Mouse (Mus musculus): ENCODE data around the gene Bpifb6. TPM values are rescaled to one million over a fixed set of nuclear protein-coding genes. Genes with fewer than 3 reads are reported as not detected.
A peak's percentile ranks its signal among the peaks of the same experiment; 100 is the strongest.

The Bpifb6 gene
- total and polyA plus RNA-seq, 3 experiments, result not detected

DNA sequence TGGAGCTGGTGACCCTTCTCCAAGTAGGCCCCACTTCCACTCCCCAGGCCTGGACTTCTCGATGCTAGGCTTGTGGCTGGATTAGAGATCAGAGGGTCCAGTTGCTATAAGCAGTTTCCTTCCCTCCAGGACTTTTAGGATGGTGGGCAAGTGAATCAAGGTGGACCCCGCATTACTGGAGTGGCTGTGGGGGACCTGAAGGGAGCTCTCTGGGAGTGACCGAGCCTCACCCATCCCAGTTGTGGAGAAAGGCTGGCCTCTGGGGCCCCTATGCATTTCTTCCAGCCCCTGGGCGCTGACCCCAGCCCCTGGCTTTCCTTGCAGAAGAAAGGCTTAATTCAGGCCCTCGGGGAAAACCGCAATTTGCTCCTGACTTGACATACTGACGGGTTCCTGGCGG lies 17.7 kb downstream of the Bpifb6 start, which contains the start of gene Bpifb3:
Gene Bpifb3 (plus strand): TSS at position 301 of the 400 bp plus-strand sequence.
- Histone ChIP-seq H3K9me3 (replicated peaks) (no peaks in the 10 kb centered on the region), H3K4me1 (ENCODE audit: insufficient read depth, low read depth, low read length) (no peaks in the 10 kb centered on the region), H3K27me3 (ENCODE audit: insufficient read depth, low read length) (no peaks in the 10 kb centered on the region; the same call in none of the 2 replicates), H3K4me3 (ENCODE audit: low read depth, low read length) (no peak within 1 kb of the TSS), H3K36me3 (replicated peaks) (no peaks in the 10 kb centered on the region)
- DNase-seq (ENCODE audit: low spot score) (no peak), ATAC-seq (ENCODE audit: extremely low read depth, insufficient number of reproducible peaks, low FRiP score, poor library complexity, severe bottlenecking) (no peak)
- TF ChIP-seq POLR2AphosphoS5 (IDR thresholded peaks at IDR 0.05; ENCODE audit: insufficient replicate concordance, low read depth, low read length), result no peak
- no peak for TF ChIP-seq GATA2 (IDR thresholded peaks at IDR 0.05; ENCODE audit: borderline replicate concordance, low read depth, low read length)
- TF ChIP-seq GATA1 (IDR thresholded peaks at IDR 0.05; ENCODE audit: borderline replicate concordance, low read length), result no peak
- TF ChIP-seq CTCF (IDR thresholded peaks at IDR 0.05; ENCODE audit: low read depth, low read length), result no peak
- no peak for TF ChIP-seq TAL1 (conservative IDR thresholded peaks at IDR 0.05; ENCODE audit: low read depth, low read length)

DNA sequence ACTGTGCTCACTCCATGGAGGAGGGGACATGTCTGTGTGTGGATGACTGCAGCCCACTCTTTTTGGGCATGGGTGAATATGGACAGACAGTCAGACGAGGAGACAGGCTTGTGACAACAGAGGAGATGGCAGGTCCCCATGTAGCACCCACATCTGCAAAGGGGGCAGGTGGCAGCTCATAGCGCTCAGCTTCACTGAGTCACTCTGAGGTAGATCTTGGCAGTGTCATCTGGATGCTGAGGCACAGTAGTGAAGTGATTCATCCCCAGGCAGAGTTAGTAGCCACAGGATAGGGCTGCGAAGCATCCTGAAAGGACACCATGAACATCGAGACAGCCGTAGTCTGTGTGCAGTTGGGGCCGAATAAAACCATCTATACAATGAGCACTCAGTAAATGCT lies 21.1 kb downstream of the Bpifb6 start:
- TF ChIP-seq GATA1 (IDR thresholded peaks at IDR 0.05; ENCODE audit: borderline replicate concordance, low read length) (no peak), TAL1 (conservative IDR thresholded peaks at IDR 0.05; ENCODE audit: low read depth, low read length) (no peak), CTCF (IDR thresholded peaks at IDR 0.05; ENCODE audit: low read depth, low read length) (no peak), GATA2 (IDR thresholded peaks at IDR 0.05; ENCODE audit: borderline replicate concordance, low read depth, low read length) (no peak), POLR2AphosphoS5 (IDR thresholded peaks at IDR 0.05; ENCODE audit: insufficient replicate concordance, low read depth, low read length) (no peak)

DNA sequence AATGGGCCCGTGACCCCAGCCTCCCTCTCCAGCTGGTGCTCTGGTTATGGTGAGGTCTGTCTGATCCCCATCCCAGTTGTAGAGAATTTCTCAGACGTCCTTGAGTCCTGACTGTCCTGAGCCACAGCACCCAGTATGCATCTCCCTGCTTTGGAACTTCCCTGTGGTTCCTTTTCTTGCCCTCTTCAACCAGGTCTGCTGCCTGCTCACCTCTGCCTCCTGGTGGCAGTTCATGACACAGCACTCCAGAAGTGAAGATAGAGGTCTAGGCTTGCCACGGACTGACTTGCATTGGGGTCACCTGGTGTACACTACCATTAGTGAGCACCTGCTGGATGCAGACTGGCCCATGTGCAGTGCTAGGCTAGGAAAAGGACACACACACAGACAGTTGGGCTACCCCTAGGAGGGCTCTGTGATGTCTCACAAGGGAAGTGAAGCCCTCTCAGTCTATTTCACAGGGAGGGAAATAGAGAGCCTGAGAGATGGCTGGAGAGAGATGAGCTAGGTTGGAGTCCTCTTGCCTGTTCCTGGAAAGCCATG lies 29.8 kb downstream of the Bpifb6 start:
- ATAC-seq (ENCODE audit: extremely low read depth, insufficient number of reproducible peaks, low FRiP score, poor library complexity, severe bottlenecking), result no peak
- TF ChIP-seq TAL1 (conservative IDR thresholded peaks at IDR 0.05; ENCODE audit: low read depth, low read length), result no peak
- no peak for TF ChIP-seq POLR2AphosphoS5 (IDR thresholded peaks at IDR 0.05; ENCODE audit: insufficient replicate concordance, low read depth, low read length)
- no peak for TF ChIP-seq GATA2 (IDR thresholded peaks at IDR 0.05; ENCODE audit: borderline replicate concordance, low read depth, low read length)
- peak; percentile 73 for TF ChIP-seq CTCF (IDR thresholded peaks at IDR 0.05; ENCODE audit: low read depth, low read length)
- TF ChIP-seq GATA1 (IDR thresholded peaks at IDR 0.05; ENCODE audit: borderline replicate concordance, low read length), result no peak
- H3K36me3 ChIP-seq (replicated peaks), result no peaks in the 10 kb centered on the region
- no peaks in the 10 kb centered on the region for H3K9me3 ChIP-seq (replicated peaks)
- H3K27me3 ChIP-seq (ENCODE audit: insufficient read depth, low read length), result peaks cover 21% of the 10 kb centered on the region; the same call in 1 of the 2 replicates
- peak; percentile 23 for DNase-seq (ENCODE audit: low spot score)
- no peak overlapping the region for H3K4me3 ChIP-seq (ENCODE audit: low read depth, low read length)
- no peaks in the 10 kb centered on the region for H3K4me1 ChIP-seq (ENCODE audit: insufficient read depth, low read depth, low read length)

More for the DNA sequence above, 21.1 kb downstream of the Bpifb6 start:
- H3K36me3 ChIP-seq (replicated peaks), result no peaks in the 10 kb centered on the region
- no peaks in the 10 kb centered on the region for H3K4me1 ChIP-seq (ENCODE audit: insufficient read depth, low read depth, low read length)
- DNase-seq (ENCODE audit: low spot score), result no peak
- H3K4me3 ChIP-seq (ENCODE audit: low read depth, low read length), result no peak overlapping the region
- no peak for ATAC-seq (ENCODE audit: extremely low read depth, insufficient number of reproducible peaks, low FRiP score, poor library complexity, severe bottlenecking)
- peaks cover 2% of the 10 kb centered on the region for H3K27me3 ChIP-seq (ENCODE audit: insufficient read depth, low read length)
- no peaks in the 10 kb centered on the region for H3K9me3 ChIP-seq (replicated peaks)

DNA sequence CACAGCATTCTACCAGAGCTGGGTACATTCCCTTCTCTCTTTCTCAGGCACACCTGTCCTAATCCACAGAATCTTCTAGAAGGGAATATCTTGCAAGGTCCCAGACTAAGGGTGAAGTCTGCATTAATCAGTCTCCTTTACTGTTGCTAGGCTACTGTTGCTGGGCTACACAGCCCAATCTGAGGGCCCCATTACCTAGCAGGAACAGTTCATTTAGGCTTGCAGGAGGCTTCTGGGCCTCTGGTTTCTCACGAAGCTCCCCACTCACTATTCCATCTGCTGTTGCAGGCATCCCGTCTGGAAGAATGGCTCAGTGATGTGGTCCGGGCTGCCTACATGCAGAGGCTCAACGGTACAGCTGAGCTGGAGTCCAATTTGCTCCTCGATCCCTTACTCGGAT lies 30.9 kb downstream of the Bpifb6 start:
- no peaks in the 10 kb centered on the region for H3K4me1 ChIP-seq (ENCODE audit: insufficient read depth, low read depth, low read length)
- H3K9me3 ChIP-seq (replicated peaks), result no peaks in the 10 kb centered on the region
- no peak overlapping the region for H3K4me3 ChIP-seq (ENCODE audit: low read depth, low read length)
- H3K27me3 ChIP-seq (ENCODE audit: insufficient read depth, low read length), result peaks cover 24% of the 10 kb centered on the region
- ATAC-seq (ENCODE audit: extremely low read depth, insufficient number of reproducible peaks, low FRiP score, poor library complexity, severe bottlenecking), result no peak
- TF ChIP-seq GATA2 (IDR thresholded peaks at IDR 0.05; ENCODE audit: borderline replicate concordance, low read depth, low read length), result no peak
- DNase-seq (ENCODE audit: low spot score), result no peak
- H3K36me3 ChIP-seq (replicated peaks), result no peaks in the 10 kb centered on the region

DNA sequence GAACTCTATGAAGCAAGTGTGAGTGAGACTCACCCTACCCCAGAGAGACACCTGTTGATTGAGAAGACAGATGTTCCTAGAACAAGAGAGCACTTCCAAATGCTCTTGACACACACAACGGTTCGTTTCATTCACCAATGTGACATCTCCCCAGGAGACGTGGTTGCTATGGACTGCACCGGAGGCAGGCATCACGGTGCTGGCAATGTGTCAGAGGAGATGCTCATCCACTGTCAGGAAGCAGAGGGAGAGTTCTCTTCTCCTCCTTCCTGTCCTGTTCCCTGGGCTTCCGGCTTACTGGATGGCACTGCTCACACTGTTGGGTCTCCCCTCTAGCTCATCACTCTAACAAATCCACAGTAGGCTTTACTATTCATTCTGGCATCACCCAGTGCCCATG lies 33.1 kb downstream of the Bpifb6 start:
- H3K27me3 ChIP-seq (ENCODE audit: insufficient read depth, low read length), result peaks cover 27% of the 10 kb centered on the region

DNA sequence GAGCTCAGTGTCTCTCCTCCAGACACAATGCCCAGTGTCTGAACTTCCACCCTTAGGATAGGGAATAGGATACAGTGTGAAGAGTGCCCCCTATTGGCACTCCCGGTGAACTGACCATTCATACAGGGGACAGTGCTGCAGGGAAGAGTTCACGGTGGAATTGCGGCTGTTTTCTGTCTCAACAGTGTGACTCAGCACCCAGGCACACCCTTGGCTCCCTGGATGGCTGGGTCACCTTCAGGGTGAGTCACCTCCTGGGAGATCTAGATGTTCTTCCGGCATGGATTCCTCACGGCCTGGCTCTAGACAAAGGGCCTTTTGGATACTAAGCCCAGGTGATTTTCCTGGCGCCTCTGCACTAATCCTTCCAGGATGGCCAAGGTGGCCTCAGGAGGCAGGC lies 35.2 kb downstream of the Bpifb6 start:
- no peak for TF ChIP-seq GATA1 (IDR thresholded peaks at IDR 0.05; ENCODE audit: borderline replicate concordance, low read length)
- TF ChIP-seq TAL1 (conservative IDR thresholded peaks at IDR 0.05; ENCODE audit: low read depth, low read length), result no peak
- TF ChIP-seq CTCF (IDR thresholded peaks at IDR 0.05; ENCODE audit: low read depth, low read length), result no peak
- TF ChIP-seq POLR2AphosphoS5 (IDR thresholded peaks at IDR 0.05; ENCODE audit: insufficient replicate concordance, low read depth, low read length), result no peak
- no peak for TF ChIP-seq GATA2 (IDR thresholded peaks at IDR 0.05; ENCODE audit: borderline replicate concordance, low read depth, low read length)
- no peaks in the 10 kb centered on the region for H3K36me3 ChIP-seq (replicated peaks)
- H3K4me3 ChIP-seq (ENCODE audit: low read depth, low read length), result no peak overlapping the region
- H3K9me3 ChIP-seq (replicated peaks), result no peaks in the 10 kb centered on the region
- no peak for DNase-seq (ENCODE audit: low spot score)
- H3K4me1 ChIP-seq (ENCODE audit: insufficient read depth, low read depth, low read length), result peaks cover 21% of the 10 kb centered on the region
- ATAC-seq (ENCODE audit: extremely low read depth, insufficient number of reproducible peaks, low FRiP score, poor library complexity, severe bottlenecking), result no peak
- H3K27me3 ChIP-seq (ENCODE audit: insufficient read depth, low read length), result peaks cover 22% of the 10 kb centered on the region

More for the DNA sequence above, 33.1 kb downstream of the Bpifb6 start:
- TF ChIP-seq POLR2AphosphoS5 (IDR thresholded peaks at IDR 0.05; ENCODE audit: insufficient replicate concordance, low read depth, low read length), result no peak
- no peak for TF ChIP-seq GATA2 (IDR thresholded peaks at IDR 0.05; ENCODE audit: borderline replicate concordance, low read depth, low read length)
- TF ChIP-seq GATA1 (IDR thresholded peaks at IDR 0.05; ENCODE audit: borderline replicate concordance, low read length), result no peak
- TF ChIP-seq TAL1 (conservative IDR thresholded peaks at IDR 0.05; ENCODE audit: low read depth, low read length), result no peak
- no peak for TF ChIP-seq CTCF (IDR thresholded peaks at IDR 0.05; ENCODE audit: low read depth, low read length)
- DNase-seq (ENCODE audit: low spot score), result no peak
- Histone ChIP-seq H3K36me3 (replicated peaks) (no peaks in the 10 kb centered on the region), H3K4me1 (ENCODE audit: insufficient read depth, low read depth, low read length) (peaks cover 16% of the 10 kb centered on the region), H3K9me3 (replicated peaks) (no peaks in the 10 kb centered on the region), H3K4me3 (ENCODE audit: low read depth, low read length) (no peak overlapping the region)
- no peak for ATAC-seq (ENCODE audit: extremely low read depth, insufficient number of reproducible peaks, low FRiP score, poor library complexity, severe bottlenecking)

Data from G1E (cell line).